Mouse (Mus musculus) CD4-positive, CD25-positive, alpha-beta regulatory T cell, adult 2 months (primary cell): ENCODE data around the gene Arel1.
A peak's percentile ranks its signal among the peaks of the same experiment; 100 is the strongest.

Experiments used
- DNase-seq: peaks from one replicate; pipeline ENCODE4 v3.0.0-alpha.2; 2012; ENCODE audit warnings: low read depth, low spot score

Gene Arel1

GRCm38 (mm10) chr12:84970428-84971096 lies at the start of gene Arel1, which contains the start of gene Fcf1:
Gene Arel1 (minus strand): TSS chr12:84970900.
Gene Fcf1 (plus strand): TSS chr12:84970897.
- DNase-seq = peak; percentile 95

DNA sequence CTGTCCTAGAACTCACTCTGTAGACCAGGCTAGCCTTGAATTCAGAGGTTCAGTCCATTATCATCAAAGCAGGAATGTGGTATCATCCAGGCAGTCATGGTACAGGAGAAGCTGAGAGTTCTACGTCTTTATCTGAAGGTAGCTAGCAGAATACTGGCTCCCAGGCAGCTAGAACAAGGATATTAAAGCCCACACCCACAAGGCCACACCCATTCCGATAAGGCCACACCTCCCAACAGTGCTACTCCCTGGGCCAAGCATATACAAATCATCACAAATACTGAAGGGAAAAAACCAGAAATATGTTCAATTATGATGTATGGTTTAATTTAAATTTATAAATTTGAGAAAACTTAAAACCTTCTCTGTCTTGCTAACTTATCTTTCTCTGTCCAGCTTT lies 41.5 kb upstream of the Arel1 start:
- DNase-seq = no peak

- no peak for DNase-seq
These were observed 39.8 kb upstream of the Arel1 start for GRCm38 (mm10) chr12:85010541-85010940.

- no peak for DNase-seq
These were observed 39.1 kb upstream of the Arel1 start for GRCm38 (mm10) chr12:85009776-85010175.

- DNase-seq = no peak
These were observed 36.3 kb upstream of the Arel1 start for GRCm38 (mm10) chr12:85007021-85007420.

DNA sequence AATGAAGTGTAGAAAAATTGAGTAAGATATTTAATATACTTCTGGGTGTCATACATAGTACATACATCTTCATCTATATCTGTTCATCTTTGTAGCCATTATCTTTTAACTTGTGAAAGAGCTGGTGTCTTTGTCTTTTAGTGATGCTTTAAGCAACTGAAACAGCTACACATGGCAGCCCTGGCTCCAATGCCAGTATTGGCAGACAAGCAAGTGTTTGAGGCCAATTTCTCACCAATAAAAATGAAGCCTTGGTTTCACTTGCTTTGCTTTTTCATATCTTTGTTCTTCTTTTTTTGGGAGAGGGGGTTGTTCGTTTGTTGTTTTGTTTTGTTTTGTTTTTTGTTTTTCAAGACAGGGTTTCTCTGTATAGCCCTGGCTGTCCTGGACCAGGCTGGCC lies 35.5 kb upstream of the Arel1 start:
- no peak for DNase-seq

DNA sequence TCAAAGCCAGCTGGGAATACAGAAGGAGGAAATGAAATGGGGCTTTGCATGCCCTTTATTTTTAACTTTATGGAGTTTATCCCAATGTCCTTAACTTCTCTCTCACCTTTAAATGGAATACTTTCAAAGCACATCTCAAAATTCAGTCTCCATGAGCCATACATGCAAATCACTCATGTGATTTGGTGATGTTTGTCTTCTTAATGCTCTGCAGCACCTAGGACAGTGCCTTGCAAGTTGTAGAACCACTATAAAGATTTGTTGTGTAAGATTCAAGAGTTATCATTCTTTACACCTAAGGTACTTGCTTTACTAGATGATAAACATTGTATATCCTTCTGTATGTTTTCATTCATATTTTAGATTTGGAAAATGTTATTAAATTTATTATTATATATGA lies 28.4 kb upstream of the Arel1 start:
- DNase-seq = no peak

DNA sequence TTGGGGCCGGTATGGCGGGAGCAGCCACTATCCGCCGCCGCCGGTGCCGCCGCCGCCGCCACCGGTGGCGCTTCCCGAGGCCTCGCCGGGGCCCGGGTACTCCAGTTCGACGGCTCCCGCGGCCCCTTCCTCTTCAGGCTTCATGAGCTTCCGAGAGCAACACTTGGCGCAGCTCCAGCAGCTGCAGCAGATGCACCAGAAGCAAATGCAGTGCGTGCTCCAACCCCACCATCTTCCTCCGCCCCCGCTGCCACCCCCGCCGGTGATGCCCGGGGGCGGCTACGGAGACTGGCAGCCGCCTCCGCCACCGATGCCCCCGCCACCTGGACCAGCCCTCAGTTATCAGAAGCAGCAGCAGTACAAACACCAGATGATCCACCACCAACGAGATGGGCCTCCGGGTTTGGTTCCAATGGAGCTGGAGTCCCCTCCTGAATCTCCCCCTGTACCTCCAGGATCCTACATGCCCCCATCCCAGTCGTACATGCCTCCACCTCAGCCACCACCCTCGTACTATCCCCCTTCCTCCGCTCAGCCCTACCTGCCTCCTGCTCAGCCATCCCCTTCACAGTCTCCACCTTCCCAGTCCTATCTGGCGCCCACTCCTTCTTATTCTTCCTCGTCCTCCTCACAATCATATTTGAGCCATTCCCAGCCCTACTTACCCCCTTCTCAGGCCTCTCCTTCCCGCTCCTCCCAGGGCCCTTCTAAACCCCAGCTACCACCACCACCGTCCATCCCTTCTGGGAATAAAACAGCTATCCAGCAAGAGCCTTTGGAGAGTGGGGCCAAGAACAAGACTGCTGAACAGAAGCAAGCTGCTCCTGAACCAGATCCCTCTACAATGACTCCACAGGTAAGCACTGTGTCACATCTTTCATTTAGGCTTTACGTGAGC lies 26.1 kb upstream of the Arel1 start:
- DNase-seq = peak; percentile 73

DNA sequence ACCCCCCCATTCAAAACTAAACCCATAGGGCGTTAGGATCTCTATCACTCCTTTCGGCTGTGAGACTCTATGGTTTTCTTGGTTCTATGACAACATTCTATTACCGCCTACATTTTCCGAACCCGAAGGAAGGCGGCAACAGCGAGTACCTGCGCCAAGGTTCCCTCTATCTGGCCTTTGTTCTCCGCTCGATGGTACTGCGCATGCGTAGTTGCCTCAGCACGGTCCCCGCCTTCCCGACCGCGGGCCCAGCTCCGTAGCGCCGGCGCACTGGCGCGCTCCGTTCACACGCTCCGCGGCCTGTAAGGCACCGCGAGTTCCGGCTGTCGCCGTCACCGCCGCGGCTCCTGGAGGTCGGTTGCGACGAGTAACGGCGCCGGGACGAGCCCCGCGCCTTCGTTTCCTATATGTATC lies 25.4 kb upstream of the Arel1 start, which contains the start of gene Ylpm1:
TSS of gene Ylpm1 (plus strand) at position 239 of the 414 bp plus-strand sequence.
- peak; percentile 99 for DNase-seq

- peak; percentile 10 for DNase-seq
These were observed 24.5 kb upstream of the Arel1 start for GRCm38 (mm10) chr12:84995112-84995761.

- DNase-seq = no peak
These were observed 18.8 kb upstream of the Arel1 start for GRCm38 (mm10) chr12:84989456-84989855.

DNA sequence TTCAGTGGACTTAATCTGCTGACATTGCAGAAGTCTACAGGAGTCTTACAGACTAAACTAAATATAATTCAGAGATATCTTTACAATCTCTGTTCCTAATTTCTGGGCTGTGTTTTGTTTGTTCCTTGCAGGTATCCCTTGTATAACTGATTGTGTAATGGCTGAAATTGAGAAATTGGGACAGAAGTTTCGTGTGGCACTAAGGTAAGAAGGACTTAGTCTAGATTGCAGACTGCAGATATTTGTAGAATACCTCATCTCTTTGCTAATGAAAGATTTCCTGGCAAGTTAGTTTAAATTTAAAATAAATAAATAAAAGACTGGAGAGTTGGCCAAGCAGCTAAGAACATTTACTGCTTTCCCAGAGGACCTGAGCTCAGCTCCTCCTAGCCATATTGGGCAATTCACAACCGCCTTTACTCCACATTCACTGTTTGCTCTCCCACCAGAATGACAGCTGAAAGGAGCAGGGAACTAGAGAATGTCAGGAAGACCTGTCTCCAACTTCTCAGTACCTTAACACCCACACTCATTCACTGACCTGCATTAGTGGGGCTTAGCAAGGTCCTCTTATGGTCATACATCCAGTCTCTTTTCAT lies 8.7 kb upstream of the Arel1 start:
- no peak for DNase-seq

- DNase-seq = peak; percentile 31
These were observed 858 bp downstream of the Arel1 start for GRCm38 (mm10) chr12:84969656-84970427.

DNA sequence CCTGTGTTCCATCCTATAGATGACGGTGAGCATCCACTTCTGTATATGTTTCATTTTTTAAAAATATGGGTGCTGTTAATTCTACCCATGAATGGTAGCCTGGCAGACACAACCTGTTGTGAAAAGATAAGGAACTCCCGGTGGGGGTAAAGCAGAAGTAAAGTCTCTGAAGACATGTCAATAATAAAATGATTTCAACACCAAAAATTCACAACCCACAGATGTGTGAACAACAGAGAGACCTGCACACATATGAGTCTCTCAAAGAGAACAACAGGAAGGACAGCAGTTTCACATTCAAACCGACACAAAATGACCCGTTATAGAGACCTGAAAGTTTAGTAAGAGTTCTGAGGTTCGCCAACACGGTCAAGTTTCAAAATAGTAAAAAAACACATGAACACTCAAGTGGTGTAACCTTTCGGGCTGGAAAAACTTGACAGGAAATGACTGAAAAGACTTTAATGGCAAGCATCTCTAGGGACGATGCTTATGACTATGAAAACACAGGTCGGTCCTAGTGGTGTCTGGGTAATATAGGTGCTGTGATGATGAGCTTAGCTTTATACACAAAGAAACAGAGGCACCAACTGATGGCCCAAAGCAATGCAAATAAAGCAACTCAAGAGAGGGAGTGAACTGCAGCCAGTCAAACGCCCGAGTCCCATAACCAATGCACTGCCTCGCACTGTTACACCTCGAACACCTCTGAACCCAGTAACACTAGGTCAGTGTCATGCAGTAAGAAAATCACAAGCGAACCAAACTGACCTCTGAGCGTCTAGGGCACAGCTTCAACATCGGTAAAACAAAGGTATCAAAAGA lies 1.7 kb downstream of the Arel1 start:
- DNase-seq = peak; percentile 47

- DNase-seq = peak; percentile 4
These were observed 8.1 kb downstream of the Arel1 start for GRCm38 (mm10) chr12:84962606-84963005.

DNA sequence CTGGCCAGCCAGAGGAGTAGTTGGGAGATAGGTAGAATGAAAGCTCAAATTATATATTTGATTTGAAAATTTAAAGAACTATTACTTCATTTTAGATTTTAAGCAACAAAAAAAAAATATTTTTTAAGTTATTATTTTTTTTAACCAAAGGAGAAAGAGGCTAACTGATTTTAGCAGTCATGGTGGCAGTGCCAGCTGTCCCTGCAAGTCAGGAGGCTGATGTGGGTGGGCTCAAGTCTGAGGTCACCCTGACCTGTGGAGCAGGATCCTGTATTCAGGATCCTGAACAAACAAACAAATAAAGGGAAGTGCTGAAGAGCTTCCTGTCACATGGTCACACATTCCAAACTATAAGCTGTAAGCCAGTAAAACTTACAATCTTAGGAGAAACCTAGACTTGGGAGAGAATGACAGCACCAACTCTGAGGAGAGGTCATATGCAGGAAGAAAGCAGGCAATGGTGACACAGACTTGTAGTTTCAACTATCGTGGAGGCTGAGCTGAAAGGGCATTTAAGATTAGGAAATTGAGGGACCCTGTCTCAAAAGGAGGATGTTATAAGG lies 11.8 kb downstream of the Arel1 start:
- DNase-seq = no peak

GRCm38 (mm10) chr12:84956317-84956716 lies 14.4 kb downstream of the Arel1 start:
- DNase-seq = no peak

DNA sequence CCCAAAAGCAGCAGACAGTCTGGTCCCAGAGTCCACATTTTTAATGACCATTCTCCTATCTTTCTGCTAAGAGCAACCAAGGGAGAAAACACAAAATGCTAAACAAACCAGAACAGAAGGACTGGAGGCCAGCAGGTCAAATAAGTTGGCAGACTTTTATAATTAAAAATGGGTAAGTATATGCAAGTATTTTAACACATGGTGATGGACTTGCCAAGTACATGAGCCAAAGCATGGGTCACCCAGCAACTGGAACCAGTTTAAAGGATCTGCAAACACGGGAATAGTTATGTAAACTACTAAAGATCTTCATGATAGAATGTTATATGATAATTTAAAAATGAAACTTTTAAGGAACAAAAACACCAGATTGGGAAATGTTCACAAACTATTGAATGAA lies 18.3 kb downstream of the Arel1 start:
- no peak for DNase-seq

GRCm38 (mm10) chr12:84951531-84951930 lies 19.2 kb downstream of the Arel1 start:
- no peak for DNase-seq

GRCm38 (mm10) chr12:84950763-84951162 lies 19.9 kb downstream of the Arel1 start:
- DNase-seq = no peak
